Mouse (Mus musculus) small intestine, adult 2 months (tissue): ENCODE results near the gene Zfp638.

ENCODE experiments used
- CTCF ChIP-seq: fragments of 200-500 bp; IDR thresholded peaks from 2 replicates; pipeline ENCODE4 v1.5.1; 2012; ENCODE audit warnings: low read depth, mild to moderate bottlenecking, control low read depth, inconsistent platforms, low read length, moderate library complexity, mixed read lengths; ENCODE audit not compliant: insufficient replicate concordance, insufficient read length; ENCODE audit errors: extremely low read depth
- POLR2A ChIP-seq: fragments of 200-500 bp; IDR thresholded peaks from 2 replicates; pipeline ENCODE4 v1.6.1; 2012; ENCODE audit warnings: low read depth, mild to moderate bottlenecking, control low read depth, inconsistent platforms, low read length, moderate library complexity

DNA sequence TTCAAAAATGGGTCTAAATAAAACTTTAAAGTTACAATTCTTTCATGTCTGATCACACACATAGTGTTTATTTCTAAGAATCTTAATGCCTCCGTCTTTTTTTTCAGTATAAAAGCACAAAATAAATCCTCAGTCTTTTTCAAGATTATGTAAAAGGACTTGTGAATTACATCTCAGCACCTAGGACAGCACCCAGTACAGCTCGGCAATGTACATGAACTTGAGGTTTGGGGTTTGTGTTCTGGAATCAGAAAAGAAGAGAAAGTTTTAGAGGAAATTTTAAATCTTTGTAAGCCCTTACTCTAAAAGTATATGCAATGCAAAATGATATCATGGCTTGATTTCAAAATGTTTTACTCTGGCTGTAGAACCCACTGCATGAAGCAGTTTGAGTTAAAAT is 61.3 kb downstream of the Zfp638 start:
- TF ChIP-seq POLR2A (no peak), CTCF (no peak)
